Mouse (Mus musculus) kidney, postnatal 25 days (tissue): ENCODE results near the gene Eif2d.

Source experiments
- DNase-seq, 2 experiments: peaks; one replicate each; pipeline ENCODE4 v3.0.0; 2021; ENCODE audit warnings: mixed read lengths in 2 of 2

The Eif2d gene

GRCm38 (mm10) chr1:131153018-131153629 lies at the start of gene Eif2d:
Gene Eif2d (plus strand): TSS chr1:131153181.
- peak; percentile 90 to 95 for DNase-seq

DNA sequence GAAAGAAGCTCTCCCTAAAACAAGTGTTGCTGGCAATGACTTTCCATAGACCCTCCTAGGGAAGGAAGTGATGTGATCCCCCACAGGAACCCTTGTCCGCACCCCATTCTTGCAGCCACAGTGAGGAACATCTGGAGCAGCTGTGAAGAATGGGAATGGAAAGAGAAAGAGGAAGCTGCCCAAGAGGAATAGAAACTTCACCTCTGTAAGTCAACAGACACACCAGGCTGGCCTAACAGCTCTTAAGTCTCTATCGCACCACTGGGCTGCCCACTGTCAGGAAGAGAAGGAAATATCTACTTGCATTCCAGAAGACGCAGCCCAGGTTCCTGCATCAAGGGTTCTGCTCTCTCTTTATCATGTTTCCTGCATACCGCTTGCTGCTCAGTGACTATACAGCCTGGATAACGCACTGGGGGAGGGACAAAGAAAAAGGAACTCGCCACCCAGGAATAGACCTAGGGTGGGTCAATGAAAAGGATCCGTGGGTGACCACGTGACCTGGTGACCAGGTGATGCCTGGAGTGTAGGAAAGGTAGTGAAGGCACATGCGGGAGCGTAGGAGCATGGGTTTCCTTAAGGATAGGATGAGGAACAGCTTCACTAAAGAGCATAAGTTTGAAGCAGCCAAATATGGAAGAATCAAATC lies 49.1 kb upstream of the Eif2d start:
- no peak for DNase-seq

GRCm38 (mm10) chr1:131107575-131108308 lies 45.2 kb upstream of the Eif2d start:
- DNase-seq, result peak; percentile 54 to 83

DNA sequence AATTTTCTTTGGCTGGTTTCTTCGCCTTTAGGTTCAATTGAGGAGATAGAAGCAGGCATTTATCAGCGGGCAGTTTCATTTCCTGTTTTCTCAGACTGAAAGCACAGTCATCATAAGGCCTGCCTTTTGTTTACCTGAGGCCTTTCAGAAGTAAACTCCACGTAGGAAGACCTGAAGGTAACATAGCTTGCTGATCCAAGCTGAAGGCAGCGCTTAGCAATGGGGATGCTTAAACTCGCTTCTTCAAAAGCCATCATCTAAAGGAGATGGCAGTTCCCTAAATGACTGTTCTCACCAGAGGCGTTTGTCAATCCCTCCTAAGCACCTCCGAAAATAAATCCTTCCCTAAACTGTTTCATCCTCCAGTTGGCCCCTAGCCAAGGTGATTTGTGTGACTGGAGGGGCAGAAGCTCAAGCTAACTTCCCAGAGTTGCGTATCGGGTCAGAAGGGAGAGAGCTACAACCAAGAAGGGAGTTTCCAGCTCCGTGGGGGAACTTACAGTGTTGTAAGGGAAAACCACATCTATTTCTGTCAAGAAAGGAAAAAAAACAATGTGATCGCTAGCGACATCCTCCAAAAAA lies 42.4 kb upstream of the Eif2d start:
- peak; percentile 34 to 55 for DNase-seq

DNA sequence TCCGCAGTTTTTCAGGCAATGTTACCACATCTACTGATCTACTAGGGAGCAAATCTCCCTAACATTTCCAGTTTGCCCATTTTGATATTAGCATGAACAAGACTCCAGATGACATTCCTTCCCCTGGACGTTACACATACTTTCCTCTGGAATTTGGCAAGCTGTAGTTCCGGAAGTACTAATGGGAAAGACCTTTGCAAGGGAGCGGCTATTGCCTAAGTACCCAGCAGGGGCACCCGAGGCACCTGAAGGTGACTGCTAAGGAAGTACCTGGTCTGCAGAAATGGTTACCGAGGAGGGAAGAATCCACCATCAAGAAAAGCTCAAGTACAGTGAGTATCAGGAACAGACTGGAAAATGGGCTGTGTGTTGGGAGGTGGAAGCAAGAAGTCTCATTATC lies 40.4 kb upstream of the Eif2d start:
- DNase-seq, result peak; percentile 73 to 83

DNA sequence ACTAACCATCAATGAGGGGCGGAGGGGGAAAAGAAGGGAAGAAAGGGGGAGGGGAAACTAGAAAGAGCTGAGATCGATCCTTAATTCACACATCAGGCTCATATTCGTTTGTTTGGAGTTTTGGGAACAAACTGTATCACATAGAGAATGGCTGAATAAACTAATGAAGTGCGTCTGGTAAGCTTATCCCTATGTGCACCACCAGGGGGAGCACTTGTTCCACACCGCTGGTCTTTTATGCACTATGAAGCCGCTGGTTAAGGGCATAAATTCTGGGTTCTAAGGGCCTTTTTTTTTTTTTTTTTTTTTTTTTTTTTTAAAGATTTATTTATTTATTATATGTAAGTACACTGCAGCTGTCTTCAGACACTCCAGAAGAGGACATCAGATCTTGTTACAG lies 37.0 kb upstream of the Eif2d start:
- DNase-seq, result peak; percentile 55 to 74

GRCm38 (mm10) chr1:131116430-131117011 lies 36.5 kb upstream of the Eif2d start:
- no peak for DNase-seq

GRCm38 (mm10) chr1:131118530-131118929 lies 34.5 kb upstream of the Eif2d start:
- no peak for DNase-seq

DNA sequence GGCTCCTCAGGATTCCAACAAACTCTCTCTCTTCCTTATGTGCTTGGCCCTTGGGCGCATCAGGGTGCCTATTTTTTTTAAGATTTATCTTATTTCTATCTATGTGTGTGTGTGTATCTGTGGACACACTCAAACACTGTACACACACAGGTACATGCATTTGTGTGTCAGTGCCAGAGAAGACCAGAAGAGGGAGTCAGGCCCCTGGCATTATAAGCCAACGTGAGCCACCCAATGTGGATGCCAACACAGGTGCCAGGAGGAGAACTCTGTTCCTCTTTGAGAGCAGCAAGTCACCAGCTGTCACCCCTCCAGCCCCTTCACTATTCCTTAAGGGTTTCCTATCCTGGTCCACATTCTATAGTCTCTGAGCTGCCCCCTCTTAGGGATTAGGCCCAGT lies 34.0 kb upstream of the Eif2d start:
- DNase-seq, result peak in 1 of 2 experiments; percentile 50

DNA sequence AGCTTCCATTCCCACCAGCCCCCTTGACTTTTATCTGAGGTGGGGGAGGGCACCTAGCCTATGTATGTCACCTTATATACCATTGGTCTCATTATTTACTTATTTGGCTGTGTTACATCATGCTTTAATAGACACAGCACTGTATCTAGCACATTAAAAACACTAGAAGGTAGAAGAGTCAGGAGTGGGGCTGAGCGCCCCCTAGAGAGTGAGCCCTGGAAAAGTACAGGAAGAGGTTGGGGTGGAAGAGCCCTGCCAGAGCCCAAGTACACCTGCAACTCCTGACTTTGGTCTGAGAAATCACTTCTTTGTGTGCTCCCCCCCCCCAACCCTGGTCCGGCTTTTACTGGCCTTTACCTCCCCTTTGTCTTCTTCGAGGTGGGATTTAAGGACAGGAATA lies 31.0 kb upstream of the Eif2d start:
- DNase-seq, result peak in 1 of 2 experiments; percentile 49

DNA sequence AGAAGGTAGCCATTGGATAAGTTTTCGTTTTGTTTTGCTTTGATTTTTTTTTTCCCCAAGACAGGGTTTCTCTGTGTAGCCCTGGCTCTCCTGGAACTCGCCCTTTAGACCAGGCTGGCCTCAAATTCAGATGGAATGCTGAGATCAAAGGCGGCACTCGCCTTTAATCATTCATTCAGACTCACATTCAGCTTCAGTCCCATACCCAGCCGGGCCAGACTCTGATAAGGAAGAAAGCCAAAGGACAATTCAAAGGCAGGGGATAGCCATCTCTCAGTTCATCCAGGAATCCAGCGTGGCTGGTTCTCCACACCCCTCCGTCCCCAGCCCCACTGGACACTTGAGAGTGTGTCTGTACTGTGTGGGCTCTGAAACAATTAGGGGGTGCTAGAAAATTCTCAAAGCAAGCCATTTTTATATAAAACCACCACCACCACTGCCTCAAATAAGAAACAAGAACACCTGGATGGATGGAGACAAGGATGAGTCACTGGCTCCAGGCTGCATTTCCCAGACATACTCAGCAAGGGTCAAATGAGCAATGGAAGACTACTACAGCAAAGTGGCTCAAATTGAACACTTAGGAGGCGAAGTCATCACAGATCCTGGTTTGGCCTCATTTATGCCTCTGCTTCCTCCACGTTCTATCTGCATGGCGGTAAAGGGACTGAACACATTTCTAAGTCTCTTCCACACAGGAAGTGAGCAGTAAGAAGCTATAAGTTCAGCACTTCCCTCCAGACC lies 29.3 kb upstream of the Eif2d start:
- no peak for DNase-seq

- no peak for DNase-seq
Measured at GRCm38 (mm10) chr1:131125987-131126744, 26.8 kb upstream of the Eif2d start.

GRCm38 (mm10) chr1:131134231-131134630 lies 18.8 kb upstream of the Eif2d start:
- DNase-seq, result no peak

DNA sequence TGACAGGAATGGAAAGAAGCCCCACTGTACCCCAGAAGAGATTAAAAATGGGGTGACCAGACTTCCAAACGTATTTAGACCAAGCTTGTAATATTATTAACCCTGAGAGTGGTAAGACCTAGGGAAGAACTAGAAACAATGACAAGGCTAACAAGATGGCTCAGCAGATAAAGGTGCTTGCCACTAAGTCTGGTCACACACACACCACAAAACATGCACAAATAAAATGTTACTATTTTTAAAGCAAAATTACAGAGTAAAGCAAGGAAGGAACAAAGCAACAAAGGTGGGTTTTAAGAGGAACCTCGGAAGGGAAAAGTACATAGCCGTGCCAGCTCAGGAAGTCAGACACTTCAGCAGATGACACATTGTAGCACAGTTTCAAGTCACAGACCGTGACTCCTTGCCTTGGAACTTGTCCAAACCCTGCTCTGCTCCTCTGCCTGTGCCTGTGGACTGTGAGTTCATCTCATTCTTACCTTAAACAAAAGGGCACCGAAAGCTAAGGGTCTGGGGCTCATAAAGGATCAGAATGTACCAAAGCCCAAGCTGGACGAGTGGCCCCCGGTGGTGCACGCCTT lies 17.9 kb upstream of the Eif2d start:
- DNase-seq, result peak; percentile 72 to 74

DNA sequence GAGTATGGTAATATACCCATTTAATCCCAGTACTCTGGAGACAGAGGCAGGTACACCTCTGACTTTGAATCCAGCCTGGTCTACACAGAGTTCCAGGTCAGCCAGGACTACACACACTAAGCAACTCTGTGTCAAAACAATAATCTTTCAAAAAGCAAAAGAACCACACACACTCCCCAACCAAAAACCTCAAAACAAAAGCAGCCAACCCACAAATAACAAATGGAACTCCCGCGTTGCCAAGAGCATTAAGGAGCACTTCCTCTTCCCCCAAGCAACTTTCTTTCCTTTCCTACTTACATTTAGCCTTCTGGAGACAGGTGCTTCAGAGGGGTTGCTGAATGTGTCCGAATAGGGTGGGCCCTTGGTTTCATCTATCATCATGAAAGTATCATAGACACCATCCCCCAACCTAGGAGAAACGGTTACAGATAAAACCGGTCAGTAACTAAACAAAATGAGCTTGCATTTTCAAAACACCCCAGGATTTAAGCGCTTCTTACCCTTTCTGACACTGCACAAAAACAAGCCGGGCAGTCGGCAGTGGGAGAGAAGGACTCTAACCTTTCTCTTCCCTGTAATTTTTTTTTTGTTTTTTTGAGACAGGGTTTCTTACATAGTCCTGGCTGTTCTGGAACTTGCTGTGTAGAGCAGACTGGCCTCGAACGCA lies 16.9 kb upstream of the Eif2d start:
- no peak for DNase-seq

GRCm38 (mm10) chr1:131137111-131137510 lies 15.9 kb upstream of the Eif2d start:
- no peak for DNase-seq

DNA sequence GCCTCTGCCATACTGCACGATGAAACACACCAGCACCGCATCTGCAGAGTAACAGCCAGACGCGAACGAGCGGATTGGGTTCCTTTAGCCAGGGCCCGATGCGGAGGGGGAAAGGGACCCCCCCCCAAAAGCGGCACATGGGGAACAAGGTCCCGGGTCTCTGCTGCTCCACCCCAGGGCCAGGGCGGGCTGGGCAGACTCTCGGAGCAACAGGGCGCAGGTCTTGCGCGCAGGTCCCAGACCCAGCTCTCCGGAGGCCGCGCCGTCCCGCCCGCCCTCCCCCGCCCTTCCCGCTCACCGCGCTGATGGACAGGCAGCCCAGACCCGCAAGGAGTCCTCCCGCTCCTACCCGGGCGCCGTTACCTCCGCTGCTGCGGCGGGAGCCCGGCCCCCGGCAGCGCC lies 15.3 kb upstream of the Eif2d start:
- DNase-seq, result peak; percentile 5 to 56

GRCm38 (mm10) chr1:131138191-131139016 lies 14.6 kb upstream of the Eif2d start, which contains the start of gene Dyrk3:
Gene Dyrk3 (minus strand): TSS chr1:131138340.
- peak; percentile 91 to 94 for DNase-seq
